Mouse (Mus musculus): ENCODE results near the gene Sh3bp4.

Gene Sh3bp4

GRCm38 (mm10) chr1:89131018-89131540 is 60.9 kb downstream of the Sh3bp4 start:
- DNase-seq: no peak

- DNase-seq: peak; percentile 52 to 68
Measured at GRCm38 (mm10) chr1:89131707-89132106, 61.5 kb downstream of the Sh3bp4 start.

DNA sequence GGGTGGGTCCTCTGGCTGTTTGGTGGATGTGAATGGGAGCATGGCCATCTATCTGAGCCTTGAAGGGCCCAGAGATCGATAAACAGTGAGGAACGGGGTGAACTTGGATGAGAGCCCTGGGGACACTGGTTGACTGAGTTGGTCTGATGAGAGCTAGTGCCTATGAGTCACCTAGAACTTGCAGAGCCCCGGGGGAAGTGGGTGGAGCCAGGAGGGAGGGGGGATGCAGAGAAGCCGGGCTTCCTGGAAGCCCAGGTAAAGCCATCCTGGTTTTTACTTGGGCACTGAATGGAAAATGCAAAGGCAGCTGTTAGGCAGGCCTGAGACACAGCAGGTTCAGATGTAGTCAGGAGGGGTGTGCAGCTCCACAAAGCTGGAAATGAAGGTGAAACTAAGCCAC is 63.1 kb downstream of the Sh3bp4 start:
- peak; percentile 63 to 65 for DNase-seq

DNA sequence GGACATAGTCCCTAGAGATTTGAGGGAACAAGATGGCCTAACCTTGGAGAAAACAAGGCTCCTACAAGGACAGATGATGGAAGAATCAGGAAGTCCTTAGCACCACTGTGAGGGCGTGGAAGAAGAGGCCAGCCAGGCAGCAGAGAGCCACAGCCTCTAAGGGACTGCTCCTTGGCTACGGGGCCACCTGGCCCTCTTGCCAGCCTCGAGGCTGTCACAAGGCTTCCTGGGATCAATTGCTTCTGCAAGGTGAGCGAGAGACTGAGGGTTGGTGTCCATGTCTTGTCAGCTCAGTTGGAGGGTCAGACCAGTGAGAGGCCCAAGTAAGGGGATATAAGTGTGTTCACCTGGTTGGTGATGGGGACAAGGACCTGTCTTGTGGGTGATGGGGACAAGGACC is 63.5 kb downstream of the Sh3bp4 start:
- DNase-seq: no peak

DNA sequence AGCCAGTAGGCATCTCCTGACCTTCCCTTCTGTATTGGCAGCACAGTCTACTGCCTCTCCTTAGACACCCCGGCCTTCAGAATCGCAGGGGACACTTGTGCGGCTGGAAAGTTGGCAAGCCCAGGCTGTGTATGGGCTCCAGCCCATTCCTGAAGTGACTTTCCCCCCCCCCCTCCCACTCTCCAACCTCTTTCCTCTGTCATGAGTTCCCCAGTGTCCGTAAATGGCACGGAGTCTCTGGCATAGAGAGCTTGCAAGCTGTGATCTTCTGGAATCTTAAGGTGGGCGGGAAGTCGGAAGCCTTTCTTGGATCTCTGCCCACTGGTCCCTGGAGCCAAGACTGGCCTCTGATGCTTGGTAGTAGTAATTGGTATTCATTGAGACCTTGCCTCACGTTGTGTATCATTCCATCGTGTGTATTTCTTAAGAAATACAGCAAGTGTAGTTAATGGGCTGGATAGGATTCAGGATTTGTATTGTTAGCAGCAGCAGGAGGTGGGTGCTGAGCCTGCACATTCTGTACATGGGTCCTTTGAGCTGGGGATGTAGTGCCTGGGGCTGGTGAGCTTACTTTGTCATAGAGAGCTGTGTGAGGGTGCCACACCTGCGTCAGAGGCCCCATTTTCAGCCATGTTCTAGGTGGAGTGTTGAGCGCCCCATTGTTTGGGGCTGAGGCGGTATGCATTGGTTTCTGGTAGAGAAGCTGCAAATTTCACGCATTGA is 66.0 kb downstream of the Sh3bp4 start:
- peak; percentile 71 to 72 for DNase-seq

GRCm38 (mm10) chr1:89137086-89137816 is 67.0 kb downstream of the Sh3bp4 start:
- no peak for DNase-seq

DNA sequence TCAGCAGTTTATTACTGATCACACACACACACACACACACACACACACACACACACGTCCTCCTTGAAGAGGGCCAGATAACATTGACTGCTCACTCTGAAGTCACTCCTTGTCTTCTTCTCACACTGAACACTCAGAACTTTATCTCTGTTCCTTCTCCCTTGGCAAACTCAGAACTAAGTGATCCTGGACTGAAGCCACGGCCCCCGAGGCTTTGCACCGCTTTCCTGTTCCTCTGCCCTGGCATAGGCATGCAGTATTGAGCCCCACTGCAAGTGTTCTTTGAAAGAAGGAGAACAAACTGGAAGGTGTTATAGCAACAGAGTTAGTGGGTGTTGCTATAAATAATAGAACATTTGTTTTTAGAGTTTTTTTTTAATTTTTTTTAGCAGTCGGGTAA is 68.1 kb downstream of the Sh3bp4 start:
- peak; percentile 41 to 46 for DNase-seq

DNA sequence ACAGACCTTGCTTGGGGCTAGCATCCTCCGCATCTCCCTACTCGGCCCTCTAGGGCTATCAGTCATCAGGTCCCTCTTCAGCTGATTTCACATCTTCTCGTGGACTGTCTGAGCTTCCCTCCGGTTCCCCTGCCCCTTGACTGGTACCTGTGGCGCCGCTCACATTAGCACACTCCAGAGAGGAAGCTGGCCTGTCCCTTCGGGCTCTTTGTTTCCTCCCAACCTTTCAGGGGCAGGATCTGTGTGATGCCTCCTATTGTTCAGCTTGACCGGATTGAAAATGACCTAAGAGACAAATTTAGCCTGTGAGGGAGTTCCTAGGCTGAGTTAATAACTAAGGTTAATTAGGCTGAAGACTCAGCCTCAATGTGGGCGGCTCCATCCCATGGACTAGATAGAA is 69.9 kb downstream of the Sh3bp4 start:
- peak in 1 of 2 experiments; percentile 35 for DNase-seq

DNA sequence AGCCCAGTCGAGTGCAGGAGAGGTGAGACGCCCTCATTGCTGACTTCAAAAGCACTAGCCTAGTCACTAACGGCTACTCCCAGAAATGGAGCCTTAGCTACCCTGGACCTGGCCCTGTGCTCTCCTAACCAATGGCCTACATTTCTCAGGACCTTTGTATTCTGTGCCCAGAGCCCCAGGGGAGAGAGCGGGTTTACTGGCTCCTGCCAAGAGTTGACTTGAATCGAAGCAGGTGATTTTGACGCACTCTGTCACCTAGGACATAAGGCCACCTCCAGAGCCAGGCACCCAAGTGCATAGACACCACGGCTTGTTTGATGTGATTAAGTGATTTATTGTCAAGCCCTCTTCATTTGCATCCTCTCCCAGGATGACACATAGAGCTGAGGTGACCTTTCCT is 80.9 kb downstream of the Sh3bp4 start:
- DNase-seq: peak; percentile 37 to 63

GRCm38 (mm10) chr1:89152576-89152975 is 82.4 kb downstream of the Sh3bp4 start:
- DNase-seq: peak; percentile 81 to 85

GRCm38 (mm10) chr1:89153203-89153602 is 83.0 kb downstream of the Sh3bp4 start:
- no peak for DNase-seq

GRCm38 (mm10) chr1:89163483-89163882 is 93.3 kb downstream of the Sh3bp4 start:
- DNase-seq: no peak

DNA sequence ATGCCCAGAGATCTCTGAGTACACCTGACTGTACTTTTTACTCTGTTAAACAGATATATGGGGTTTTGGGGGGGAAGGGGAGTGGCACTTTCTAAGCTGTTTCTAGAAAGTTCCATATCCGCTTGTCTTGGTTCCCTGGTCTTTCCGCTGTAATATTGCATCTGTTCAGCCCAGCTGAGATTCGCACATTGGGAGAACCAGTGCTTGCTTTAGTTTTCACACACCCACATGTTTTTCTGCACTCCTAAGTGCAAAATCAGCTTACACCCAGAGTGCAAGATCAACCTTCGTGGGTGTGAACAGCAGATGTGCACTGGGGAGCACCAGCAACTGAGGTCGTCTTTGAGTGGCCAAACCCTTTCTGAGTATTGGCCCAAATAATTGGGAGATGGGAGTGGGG is 94.1 kb downstream of the Sh3bp4 start:
- DNase-seq: no peak

GRCm38 (mm10) chr1:89164685-89165084 is 94.5 kb downstream of the Sh3bp4 start:
- DNase-seq: no peak

GRCm38 (mm10) chr1:89166814-89167249 is 96.6 kb downstream of the Sh3bp4 start:
- no peak for DNase-seq

- DNase-seq: no peak
Measured at GRCm38 (mm10) chr1:89171275-89171767, 101.1 kb downstream of the Sh3bp4 start.

GRCm38 (mm10) chr1:89174621-89175020 is 104.4 kb downstream of the Sh3bp4 start:
- no peak for DNase-seq

DNA sequence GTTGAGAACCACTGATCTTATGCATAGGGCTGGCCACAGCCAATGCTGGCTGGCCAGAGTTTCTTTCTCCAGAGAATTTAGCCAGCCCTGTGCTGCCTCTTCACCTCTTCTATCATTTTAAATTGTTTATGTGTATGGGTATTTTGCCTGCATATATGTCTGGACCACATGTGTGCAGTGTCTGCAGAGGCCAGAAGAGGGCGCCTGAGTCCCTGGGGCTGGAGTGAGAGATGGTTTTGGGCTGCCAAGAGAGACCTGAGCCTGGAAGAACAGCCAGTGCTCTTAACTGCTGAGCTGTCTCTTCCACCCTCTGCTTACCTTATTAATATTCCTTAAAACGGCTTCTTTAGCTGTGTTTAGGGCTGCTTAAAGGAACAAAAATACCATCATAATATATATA is 105.1 kb downstream of the Sh3bp4 start:
- DNase-seq: peak in 1 of 2 experiments; percentile 52

- DNase-seq: peak; percentile 22 to 25
Measured at GRCm38 (mm10) chr1:89183261-89183831, 113.1 kb downstream of the Sh3bp4 start.

DNA sequence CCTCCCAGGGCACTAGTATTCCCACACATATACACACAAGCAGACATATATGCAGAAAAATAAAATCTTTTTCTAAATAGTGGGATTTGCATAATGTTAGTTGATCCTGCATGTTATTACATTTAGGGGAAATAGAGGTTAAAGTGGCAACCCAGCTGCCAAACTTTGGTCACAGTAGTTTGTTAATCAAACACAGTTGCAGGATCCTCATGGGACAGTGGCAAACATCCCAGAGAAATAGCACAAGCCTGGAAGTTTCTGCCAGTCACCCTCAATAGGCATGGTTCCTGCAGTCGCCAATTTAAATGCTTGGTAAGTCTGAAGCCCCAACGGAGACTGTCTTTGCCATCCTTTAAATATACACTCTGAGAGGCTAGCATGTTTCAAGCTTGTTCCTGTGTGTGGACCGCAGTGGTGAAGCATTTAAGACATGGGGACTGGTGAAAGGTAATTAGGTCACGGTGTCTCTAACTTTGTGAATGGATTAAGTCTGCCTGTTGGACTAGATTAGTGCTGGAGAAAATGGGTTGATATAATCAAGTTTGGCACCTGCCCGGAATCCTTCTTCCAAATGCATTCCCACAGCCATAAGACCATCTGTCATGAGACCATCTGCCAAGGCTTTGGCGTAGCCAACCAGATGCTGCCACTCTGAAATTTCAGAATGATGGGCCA is 114.0 kb downstream of the Sh3bp4 start:
- no peak for DNase-seq

GRCm38 (mm10) chr1:89184839-89185238 is 114.6 kb downstream of the Sh3bp4 start:
- no peak for DNase-seq

DNA sequence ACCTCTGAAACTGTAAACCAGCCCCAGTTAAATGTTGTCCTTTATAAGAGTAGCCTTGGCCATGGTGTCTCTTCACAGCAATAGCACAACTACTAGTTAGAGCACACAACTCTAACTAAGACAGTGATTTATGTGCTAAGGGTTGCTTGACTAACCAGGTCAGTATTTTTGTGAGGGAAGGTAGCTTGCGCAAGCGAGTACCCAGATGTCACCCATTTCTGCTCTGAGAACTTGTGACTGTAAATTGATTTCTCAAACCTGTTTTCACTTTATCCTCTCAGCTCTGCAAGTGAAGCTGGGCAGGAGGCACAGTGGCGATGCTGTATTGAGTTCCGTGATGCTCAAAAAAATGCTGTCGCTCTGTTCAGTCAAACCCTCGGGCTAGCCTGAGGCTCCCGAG is 117.2 kb downstream of the Sh3bp4 start:
- DNase-seq: no peak

DNA sequence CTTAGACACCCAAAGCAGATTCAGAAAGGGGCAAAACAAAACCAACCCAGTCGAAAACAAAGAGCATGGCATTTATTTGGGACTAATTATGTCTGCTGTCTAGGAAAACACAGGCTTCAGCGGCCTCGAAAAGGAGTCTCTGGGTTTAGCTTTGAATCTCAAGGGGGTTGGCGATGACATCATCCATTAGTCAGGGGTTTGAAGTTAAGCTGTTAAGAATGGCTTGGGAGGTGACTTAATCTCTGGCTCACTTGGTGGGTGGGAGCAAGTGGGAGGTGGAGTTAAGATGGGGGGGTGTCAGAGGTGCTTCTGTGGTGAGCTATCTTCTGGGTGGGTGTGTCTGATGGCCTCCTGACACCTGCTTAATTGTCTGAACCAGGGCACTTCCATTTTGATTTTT is 117.9 kb downstream of the Sh3bp4 start:
- DNase-seq: no peak
